Mouse (Mus musculus): ENCODE data around the gene Pnrc2. TPM values are rescaled to one million over a fixed set of nuclear protein-coding genes. Genes with fewer than 3 reads are reported as not detected.
A peak's percentile ranks its signal among the peaks of the same experiment; 100 is the strongest.

Gene Pnrc2
- polyA plus RNA-seq, 1 experiment from 2014 or later, result 234 TPM

DNA sequence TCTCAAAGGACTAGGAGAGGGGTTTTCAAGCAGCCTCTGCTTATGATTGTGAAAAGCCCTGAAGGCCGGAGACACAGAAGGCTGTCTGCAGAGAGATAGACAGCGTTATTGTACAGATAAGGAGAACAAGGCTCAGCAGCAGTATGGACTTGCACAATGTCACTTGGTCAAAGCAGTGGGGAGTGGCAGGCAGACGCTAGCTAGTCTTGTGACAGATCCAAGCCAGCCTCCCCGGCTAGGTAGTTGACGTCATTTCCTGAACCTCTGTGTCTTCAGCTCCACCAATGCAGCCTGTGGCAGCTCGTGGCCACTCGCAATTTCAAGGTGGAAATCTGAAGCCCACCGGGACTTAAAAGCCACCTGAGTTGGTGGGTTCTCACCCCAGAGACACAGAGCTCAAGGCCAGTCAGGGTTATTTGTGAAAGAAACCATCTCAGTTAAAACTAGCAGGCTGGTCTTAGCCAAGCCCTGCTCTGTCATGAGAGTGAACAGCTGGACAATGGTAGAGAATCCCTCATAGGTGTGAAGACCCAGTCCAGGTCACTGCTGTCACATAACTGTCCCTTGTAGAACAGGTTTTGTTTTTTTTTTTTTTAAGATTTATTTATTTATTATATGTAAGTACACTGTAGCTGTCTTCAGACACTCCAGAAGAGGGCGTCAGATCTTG, 24.9 kb upstream of the Pnrc2 start:
- 82% methylated on average over 8 of the region's 9 CpGs for WGBS
- ATAC-seq (replicated peaks; ENCODE audit: low FRiP score), result no peak
- Histone ChIP-seq H3K36me3 (ENCODE audit: control insufficient read depth, insufficient read depth, low read length) (no peaks in the 10 kb centered on the region), H3K9me3 (ENCODE audit: control insufficient read depth, low read length) (no peaks in the 10 kb centered on the region), H3K9ac (ENCODE audit: low read length) (no peak overlapping the region), H3K27me3 (ENCODE audit: control insufficient read depth, insufficient read depth, low read length) (no peaks in the 10 kb centered on the region), H3K4me3 (ENCODE audit: low read depth, low read length) (no peak overlapping the region), H3K4me1 (replicated peaks; ENCODE audit: control insufficient read depth, insufficient read depth, low read length) (no peaks in the 10 kb centered on the region), H3K27ac (ENCODE audit: low read depth, low read length) (no peak overlapping the region), H3K4me2 (ENCODE audit: low read depth, low read length, severe bottlenecking) (no peak overlapping the region)
- DNase-seq (ENCODE audit: low spot score), result no peak

DNA sequence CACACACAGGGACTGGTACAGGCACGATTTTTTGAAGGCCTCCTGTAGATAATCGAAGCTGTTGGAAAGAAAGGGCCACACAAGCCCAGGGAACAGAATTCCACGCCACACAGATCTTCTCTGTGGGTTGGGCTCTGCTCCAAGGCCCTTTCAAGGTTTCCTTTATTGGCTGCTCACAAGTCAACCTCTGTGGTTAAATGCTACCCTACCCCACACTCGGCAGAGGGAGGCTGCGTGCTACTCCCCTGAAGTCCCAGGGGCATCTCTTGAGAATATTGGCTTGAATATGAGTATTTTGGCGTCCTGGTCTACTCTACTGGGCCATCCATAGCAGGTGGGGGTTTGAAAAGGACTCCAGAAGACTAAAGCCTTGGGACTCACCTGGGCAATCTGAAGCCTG, 22.5 kb upstream of the Pnrc2 start:
- H3K27me3 ChIP-seq (ENCODE audit: control insufficient read depth, insufficient read depth, low read length), result no peaks in the 10 kb centered on the region
- H3K9me3 ChIP-seq (ENCODE audit: control insufficient read depth, low read length), result no peaks in the 10 kb centered on the region
- ATAC-seq (replicated peaks; ENCODE audit: low FRiP score), result no peak
- no peak overlapping the region for H3K4me2 ChIP-seq (ENCODE audit: low read depth, low read length, severe bottlenecking)
- WGBS, result 88% methylated on average over 6 of the region's 6 CpGs
- H3K4me1 ChIP-seq (replicated peaks; ENCODE audit: control insufficient read depth, insufficient read depth, low read length), result no peaks in the 10 kb centered on the region
- no peak for DNase-seq (ENCODE audit: low spot score)
- no peak overlapping the region for H3K4me3 ChIP-seq (ENCODE audit: low read depth, low read length)
- H3K36me3 ChIP-seq (ENCODE audit: control insufficient read depth, insufficient read depth, low read length), result no peaks in the 10 kb centered on the region
- no peak overlapping the region for H3K27ac ChIP-seq (ENCODE audit: low read depth, low read length)
- no peak overlapping the region for H3K9ac ChIP-seq (ENCODE audit: low read length)

DNA sequence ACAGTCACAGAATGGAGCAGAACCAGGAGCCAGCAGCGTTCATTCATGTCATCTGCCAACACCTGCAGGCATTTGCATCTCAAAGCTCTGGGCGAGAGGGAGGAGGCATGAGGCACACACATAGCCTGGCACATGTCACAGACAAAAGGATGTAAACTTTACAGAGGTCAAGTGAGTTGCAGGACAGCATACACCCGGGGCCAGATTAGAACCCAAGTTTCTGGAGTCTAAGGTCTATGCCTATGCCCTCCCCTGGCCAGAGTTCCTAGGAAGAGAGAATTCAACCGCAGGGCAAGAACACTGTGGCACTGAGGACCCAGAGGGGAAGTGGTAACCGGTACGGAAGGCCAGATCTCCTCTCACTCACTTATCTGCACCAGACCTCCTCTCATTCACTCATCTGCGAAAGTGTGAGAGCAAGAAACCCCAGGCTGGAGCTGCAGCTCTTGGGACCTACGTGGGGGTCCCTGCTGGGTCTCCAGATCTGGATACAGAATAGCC, 21.5 kb upstream of the Pnrc2 start, which contains the start of gene Cnr2:
Gene Cnr2 (plus strand): TSS at position 324 of the 501 bp plus-strand sequence.
- ATAC-seq (replicated peaks; ENCODE audit: low FRiP score), result no peak
- 72% methylated on average over 8 of the region's 8 CpGs for WGBS
- H3K36me3 ChIP-seq (ENCODE audit: control insufficient read depth, insufficient read depth, low read length), result no peaks in the 10 kb centered on the region

DNA sequence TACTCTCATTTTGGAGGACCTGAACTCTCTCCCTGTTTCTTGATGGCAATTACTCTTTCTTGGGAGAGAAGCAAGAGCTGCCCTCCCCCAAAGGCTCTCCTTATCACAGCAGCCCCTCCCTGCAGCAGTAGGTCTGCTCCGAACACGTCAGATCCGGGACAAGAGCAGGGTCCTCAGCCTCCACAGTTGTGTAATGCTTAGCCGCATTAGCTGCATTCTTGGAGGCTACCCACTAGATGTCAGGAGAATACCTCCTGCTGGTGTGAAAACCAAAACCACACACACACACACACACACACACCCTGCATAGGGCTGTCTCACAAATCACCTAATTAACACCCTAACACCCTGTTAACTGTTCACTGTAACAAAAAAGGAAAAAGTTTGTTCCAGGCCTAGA, 19.2 kb upstream of the Pnrc2 start:
- WGBS, result 71% methylated on average over 4 of the region's 4 CpGs
- Histone ChIP-seq H3K4me3 (ENCODE audit: low read depth, low read length) (no peak overlapping the region), H3K9me3 (ENCODE audit: control insufficient read depth, low read length) (no peaks in the 10 kb centered on the region), H3K27ac (ENCODE audit: low read depth, low read length) (no peak overlapping the region), H3K27me3 (ENCODE audit: control insufficient read depth, insufficient read depth, low read length) (no peaks in the 10 kb centered on the region), H3K36me3 (ENCODE audit: control insufficient read depth, insufficient read depth, low read length) (no peaks in the 10 kb centered on the region), H3K4me2 (ENCODE audit: low read depth, low read length, severe bottlenecking) (no peak overlapping the region), H3K4me1 (replicated peaks; ENCODE audit: control insufficient read depth, insufficient read depth, low read length) (no peaks in the 10 kb centered on the region), H3K9ac (ENCODE audit: low read length) (no peak overlapping the region)
- DNase-seq (ENCODE audit: low spot score) (no peak), ATAC-seq (replicated peaks; ENCODE audit: low FRiP score) (no peak)

More for the DNA sequence above, 21.5 kb upstream of the Pnrc2 start, which contains the start of gene Cnr2:
- DNase-seq (ENCODE audit: low spot score), result no peak
- no peak within 1 kb of the TSS for H3K4me2 ChIP-seq (ENCODE audit: low read depth, low read length, severe bottlenecking)
- H3K9ac ChIP-seq (ENCODE audit: low read length), result no peak within 1 kb of the TSS
- no peak within 1 kb of the TSS for H3K4me3 ChIP-seq (ENCODE audit: low read depth, low read length)
- H3K27me3 ChIP-seq (ENCODE audit: control insufficient read depth, insufficient read depth, low read length), result no peaks in the 10 kb centered on the region
- H3K27ac ChIP-seq (ENCODE audit: low read depth, low read length), result no peak within 1 kb of the TSS
- H3K9me3 ChIP-seq (ENCODE audit: control insufficient read depth, low read length), result no peaks in the 10 kb centered on the region
- H3K4me1 ChIP-seq (replicated peaks; ENCODE audit: control insufficient read depth, insufficient read depth, low read length), result no peaks in the 10 kb centered on the region

DNA sequence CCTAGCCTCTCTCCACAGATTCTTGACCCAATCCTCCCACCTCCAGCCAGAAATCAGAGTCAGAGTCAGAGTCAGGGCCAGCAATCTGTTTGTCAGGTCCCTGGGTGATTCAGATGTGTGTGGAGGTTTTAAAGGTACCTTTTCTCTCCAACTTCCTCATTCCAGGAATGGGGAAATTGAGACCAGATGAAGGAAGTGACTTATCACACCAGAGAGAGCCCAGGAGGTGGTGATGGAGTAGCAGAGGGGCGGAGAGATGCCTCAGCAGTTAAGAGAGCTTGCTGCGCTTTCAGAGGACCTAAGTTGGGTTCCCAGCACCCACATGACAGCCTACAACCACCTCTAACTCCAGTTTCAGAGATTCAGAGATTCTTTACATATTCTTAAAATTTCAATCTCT, 17.9 kb upstream of the Pnrc2 start:
- no peak for DNase-seq (ENCODE audit: low spot score)
- no peaks in the 10 kb centered on the region for H3K27me3 ChIP-seq (ENCODE audit: control insufficient read depth, insufficient read depth, low read length)
- no peak overlapping the region for H3K4me3 ChIP-seq (ENCODE audit: low read depth, low read length)
- no peak overlapping the region for H3K27ac ChIP-seq (ENCODE audit: low read depth, low read length)
- H3K4me1 ChIP-seq (replicated peaks; ENCODE audit: control insufficient read depth, insufficient read depth, low read length), result no peaks in the 10 kb centered on the region
- no peak for ATAC-seq (replicated peaks; ENCODE audit: low FRiP score)
- no peaks in the 10 kb centered on the region for H3K9me3 ChIP-seq (ENCODE audit: control insufficient read depth, low read length)
- no peak overlapping the region for H3K4me2 ChIP-seq (ENCODE audit: low read depth, low read length, severe bottlenecking)
- no peaks in the 10 kb centered on the region for H3K36me3 ChIP-seq (ENCODE audit: control insufficient read depth, insufficient read depth, low read length)
- WGBS, result 83% methylated on average over 2 of the region's 2 CpGs
- no peak overlapping the region for H3K9ac ChIP-seq (ENCODE audit: low read length)

DNA sequence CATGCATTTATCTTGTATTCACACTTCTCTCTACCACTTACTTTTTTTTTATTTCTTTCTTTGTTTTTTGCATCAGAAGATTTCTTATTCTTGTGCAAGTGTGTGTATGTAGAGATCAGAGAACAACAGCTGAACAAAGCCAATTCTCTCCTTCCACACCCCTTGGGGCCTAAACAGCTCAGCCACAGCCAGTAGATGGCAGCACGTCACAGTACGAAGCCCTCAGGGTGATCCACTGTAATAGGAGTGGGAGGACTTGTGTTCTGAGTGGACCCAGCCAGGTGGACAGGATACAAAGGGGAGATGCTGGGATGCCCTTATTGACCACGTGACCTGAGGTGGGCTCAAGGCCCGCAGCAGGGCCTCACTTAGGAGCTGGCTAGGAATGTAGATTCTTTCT, 16.2 kb upstream of the Pnrc2 start:
- H3K27ac ChIP-seq (ENCODE audit: low read depth, low read length), result no peak overlapping the region
- DNase-seq (ENCODE audit: low spot score), result peak; percentile 76
- H3K4me1 ChIP-seq (replicated peaks; ENCODE audit: control insufficient read depth, insufficient read depth, low read length), result no peaks in the 10 kb centered on the region
- no peaks in the 10 kb centered on the region for H3K36me3 ChIP-seq (ENCODE audit: control insufficient read depth, insufficient read depth, low read length)
- no peak overlapping the region for H3K4me3 ChIP-seq (ENCODE audit: low read depth, low read length)
- no peaks in the 10 kb centered on the region for H3K27me3 ChIP-seq (ENCODE audit: control insufficient read depth, insufficient read depth, low read length)
- ATAC-seq (replicated peaks; ENCODE audit: low FRiP score), result peak; percentile 78; the same call in 1 of the 2 replicates
- H3K9me3 ChIP-seq (ENCODE audit: control insufficient read depth, low read length), result no peaks in the 10 kb centered on the region
- H3K4me2 ChIP-seq (ENCODE audit: low read depth, low read length, severe bottlenecking), result no peak overlapping the region
- WGBS, result 5% methylated on average over 4 of the region's 4 CpGs
- no peak overlapping the region for H3K9ac ChIP-seq (ENCODE audit: low read length)

DNA sequence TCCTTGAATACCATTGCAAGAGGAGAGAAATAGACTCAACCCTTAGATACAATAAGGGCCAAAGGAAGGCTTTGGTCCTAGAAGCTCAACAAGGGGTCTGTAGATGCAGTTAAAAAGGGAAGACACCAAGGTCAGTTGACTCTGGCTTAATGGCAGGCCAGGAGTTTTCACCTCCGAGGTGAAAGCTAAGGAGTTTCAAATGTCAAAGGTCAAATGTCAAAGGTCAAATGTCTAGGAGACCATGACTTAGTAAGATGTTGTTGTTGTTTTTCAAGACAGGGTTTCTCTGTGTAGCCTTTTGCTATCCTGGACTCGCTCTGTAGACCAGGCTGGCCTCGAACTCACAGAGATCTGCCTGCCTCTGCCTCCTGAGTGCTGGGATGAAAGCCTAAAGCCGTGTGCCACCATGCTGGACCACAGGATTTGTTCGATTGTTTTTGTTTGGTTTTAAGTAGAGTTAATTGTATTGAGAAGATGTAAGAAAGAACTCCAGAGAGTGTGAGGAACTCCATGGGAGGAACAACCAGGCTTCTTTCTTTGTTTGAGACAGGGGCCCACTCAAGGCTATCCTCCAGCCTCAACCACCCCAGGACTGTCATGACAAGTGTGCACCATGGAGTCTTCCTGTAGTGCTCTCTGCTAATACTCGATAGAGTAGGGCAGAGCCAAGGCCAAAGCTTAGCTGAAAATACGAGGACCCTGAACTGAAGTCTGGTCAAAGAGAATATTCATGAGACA, 15.7 kb upstream of the Pnrc2 start:
- DNase-seq (ENCODE audit: low spot score), result no peak

DNA sequence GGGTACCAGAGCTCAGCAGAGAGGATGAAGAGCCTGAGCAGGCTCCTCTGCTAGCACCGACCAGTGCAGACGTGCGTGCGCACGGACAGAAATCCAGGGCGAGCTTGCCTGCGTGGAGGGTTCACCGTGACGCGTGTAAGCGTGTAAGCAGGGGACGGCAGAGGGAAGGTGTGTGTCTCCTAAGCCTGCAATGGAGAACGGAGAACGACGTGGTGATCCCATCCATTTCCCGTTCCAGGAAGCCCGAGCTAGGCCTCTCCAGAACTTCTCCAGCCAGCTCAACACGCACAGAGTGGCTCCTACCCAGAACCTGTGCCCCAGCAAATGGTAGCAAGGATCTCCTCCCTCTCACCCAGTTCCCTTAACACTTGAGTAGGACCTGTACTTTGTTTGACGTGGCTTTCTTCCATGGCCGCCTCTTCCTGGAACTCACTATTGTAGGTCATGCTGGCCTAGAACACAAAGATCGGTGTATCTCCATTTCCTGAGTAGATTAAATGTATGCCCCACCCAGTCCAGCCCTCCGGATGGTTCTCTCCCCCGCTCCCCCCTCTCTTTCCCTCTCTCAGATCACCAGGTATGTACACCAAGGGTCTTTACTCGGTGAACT, 14.9 kb upstream of the Pnrc2 start:
- DNase-seq (ENCODE audit: low spot score) (no peak), ATAC-seq (replicated peaks; ENCODE audit: low FRiP score) (no peak)
- Histone ChIP-seq H3K4me3 (ENCODE audit: low read depth, low read length) (no peak overlapping the region), H3K4me2 (ENCODE audit: low read depth, low read length, severe bottlenecking) (no peak overlapping the region), H3K9ac (ENCODE audit: low read length) (no peak overlapping the region), H3K27me3 (ENCODE audit: control insufficient read depth, insufficient read depth, low read length) (no peaks in the 10 kb centered on the region), H3K36me3 (ENCODE audit: control insufficient read depth, insufficient read depth, low read length) (no peaks in the 10 kb centered on the region), H3K4me1 (replicated peaks; ENCODE audit: control insufficient read depth, insufficient read depth, low read length) (no peaks in the 10 kb centered on the region), H3K27ac (ENCODE audit: low read depth, low read length) (no peak overlapping the region), H3K9me3 (ENCODE audit: control insufficient read depth, low read length) (no peaks in the 10 kb centered on the region)
- WGBS, result 93% methylated on average over 24 of the region's 24 CpGs

More for the DNA sequence above, 15.7 kb upstream of the Pnrc2 start:
- no peak overlapping the region for H3K27ac ChIP-seq (ENCODE audit: low read depth, low read length)
- 86% methylated on average over 7 of the region's 7 CpGs for WGBS
- H3K4me1 ChIP-seq (replicated peaks; ENCODE audit: control insufficient read depth, insufficient read depth, low read length), result no peaks in the 10 kb centered on the region
- H3K9ac ChIP-seq (ENCODE audit: low read length), result no peak overlapping the region
- H3K36me3 ChIP-seq (ENCODE audit: control insufficient read depth, insufficient read depth, low read length), result no peaks in the 10 kb centered on the region
- H3K4me3 ChIP-seq (ENCODE audit: low read depth, low read length), result no peak overlapping the region
- no peak overlapping the region for H3K4me2 ChIP-seq (ENCODE audit: low read depth, low read length, severe bottlenecking)
- no peaks in the 10 kb centered on the region for H3K9me3 ChIP-seq (ENCODE audit: control insufficient read depth, low read length)
- no peak for ATAC-seq (replicated peaks; ENCODE audit: low FRiP score)
- no peaks in the 10 kb centered on the region for H3K27me3 ChIP-seq (ENCODE audit: control insufficient read depth, insufficient read depth, low read length)
